Mouse (Mus musculus): Measurements from ENCODE around the gene 1600002K03Rik.

Gene 1600002K03Rik

GRCm38 (mm10) chr10:80168038-80168661 lies 4.6 kb upstream of the 1600002K03Rik start:
- no peak for DNase-seq (ENCODE audit: low spot score)

DNA sequence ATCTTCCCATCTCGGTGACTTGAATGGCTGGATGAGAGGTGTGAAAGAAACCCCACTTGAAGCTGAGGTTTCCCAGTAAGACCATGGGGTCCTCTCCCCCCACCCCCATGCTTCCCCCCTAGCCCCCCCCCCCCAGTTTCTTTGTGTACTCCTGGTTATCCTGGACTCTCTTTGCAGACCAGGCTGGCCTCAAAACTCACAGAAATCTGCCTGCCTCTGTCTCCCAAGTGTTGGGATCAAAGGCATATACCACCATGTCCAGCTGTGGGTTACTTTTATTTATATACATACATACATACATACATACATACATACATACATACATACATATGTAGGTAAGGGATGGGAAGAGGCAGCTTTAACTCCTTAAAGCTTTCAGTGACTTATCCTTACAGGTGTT lies 3.7 kb upstream of the 1600002K03Rik start:
- DNase-seq (ENCODE audit: low spot score): no peak

GRCm38 (mm10) chr10:80169651-80170050 lies 3.1 kb upstream of the 1600002K03Rik start:
- DNase-seq (ENCODE audit: low spot score): no peak

DNA sequence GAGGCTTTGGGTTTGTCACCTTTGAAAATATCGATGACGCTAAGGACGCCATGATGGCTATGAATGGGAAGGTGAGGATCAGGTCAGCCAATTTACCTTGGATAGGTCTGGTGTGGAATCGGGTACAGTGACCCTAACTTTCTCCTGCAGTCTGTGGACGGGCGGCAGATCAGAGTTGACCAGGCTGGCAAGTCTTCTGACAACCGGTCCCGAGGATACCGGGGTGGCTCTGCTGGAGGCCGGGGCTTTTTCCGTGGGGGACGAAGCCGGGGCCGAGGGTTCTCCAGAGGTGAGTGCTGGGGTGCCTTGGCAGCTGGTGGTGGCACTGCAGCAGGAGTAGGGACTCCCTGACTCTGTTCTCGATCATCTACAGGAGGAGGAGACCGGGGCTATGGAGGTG lies 2.7 kb upstream of the 1600002K03Rik start:
- no peak for DNase-seq (ENCODE audit: low spot score)

DNA sequence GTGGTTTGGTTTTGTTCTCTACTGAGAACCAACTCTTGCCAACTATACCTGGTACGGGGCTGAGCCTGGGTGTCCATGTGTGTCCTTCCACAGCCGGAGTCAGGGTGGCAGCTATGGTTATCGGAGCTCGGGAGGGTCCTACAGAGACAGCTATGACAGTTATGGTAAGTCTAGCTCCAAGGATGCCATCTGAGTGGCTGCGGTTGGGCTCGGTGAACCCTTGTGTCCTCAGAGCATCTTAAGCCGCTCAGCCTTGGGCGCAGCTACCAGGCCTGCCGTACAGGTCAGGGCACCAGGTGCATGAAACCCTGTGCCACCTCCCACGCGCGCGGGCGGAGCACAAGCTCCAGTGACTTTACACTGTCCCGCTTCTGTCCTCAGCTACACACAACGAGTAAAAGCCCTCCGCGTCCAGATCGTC lies 2.1 kb upstream of the 1600002K03Rik start:
- DNase-seq (ENCODE audit: low spot score): no peak

DNA sequence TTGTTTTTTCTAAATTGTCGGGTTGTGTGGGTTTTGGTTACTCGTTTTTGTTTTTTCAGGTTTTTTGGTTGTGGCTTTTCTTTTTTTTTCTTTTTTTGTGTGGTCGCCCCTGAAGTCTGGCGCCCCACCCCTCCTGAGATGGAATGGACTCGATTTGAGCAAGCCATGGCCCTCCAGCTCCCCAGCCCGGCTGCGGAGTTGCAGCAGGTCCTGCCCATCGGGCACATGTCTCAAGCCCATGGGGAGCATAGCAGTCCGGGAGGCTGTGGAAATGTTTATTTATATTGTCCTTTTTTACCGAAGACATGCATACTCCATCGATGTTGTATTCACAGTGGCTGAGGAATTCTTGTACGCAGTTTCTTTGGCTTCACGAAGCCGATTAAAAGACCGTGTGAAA lies 1.5 kb upstream of the 1600002K03Rik start:
- DNase-seq (ENCODE audit: low spot score): no peak

- no peak for DNase-seq (ENCODE audit: low spot score)
Observed at GRCm38 (mm10) chr10:80171760-80172526, 801 bp upstream of the 1600002K03Rik start.

DNA sequence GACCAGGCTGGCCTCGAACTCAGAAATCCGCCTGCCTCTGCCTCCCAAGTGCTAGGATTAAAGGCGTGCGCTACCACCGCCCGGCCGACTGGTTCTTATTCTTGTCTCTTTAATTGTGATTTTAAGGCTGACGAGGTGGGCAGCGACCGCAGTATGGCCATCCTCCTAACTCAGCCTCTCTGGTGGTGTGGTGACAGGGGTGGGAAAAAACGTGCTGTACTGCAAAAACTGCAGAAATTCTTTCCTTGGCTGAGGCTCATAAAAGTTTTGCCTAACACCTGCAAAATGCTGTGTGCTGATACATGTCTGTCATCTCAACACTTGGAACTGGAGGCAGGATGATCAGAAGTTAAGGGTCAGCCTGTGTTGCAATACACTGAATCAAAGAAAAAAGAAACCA lies 614 bp downstream of the 1600002K03Rik start:
- DNase-seq (ENCODE audit: low spot score): no peak

GRCm38 (mm10) chr10:80173955-80174640 lies 1.4 kb downstream of the 1600002K03Rik start:
- no peak for DNase-seq (ENCODE audit: low spot score)

DNA sequence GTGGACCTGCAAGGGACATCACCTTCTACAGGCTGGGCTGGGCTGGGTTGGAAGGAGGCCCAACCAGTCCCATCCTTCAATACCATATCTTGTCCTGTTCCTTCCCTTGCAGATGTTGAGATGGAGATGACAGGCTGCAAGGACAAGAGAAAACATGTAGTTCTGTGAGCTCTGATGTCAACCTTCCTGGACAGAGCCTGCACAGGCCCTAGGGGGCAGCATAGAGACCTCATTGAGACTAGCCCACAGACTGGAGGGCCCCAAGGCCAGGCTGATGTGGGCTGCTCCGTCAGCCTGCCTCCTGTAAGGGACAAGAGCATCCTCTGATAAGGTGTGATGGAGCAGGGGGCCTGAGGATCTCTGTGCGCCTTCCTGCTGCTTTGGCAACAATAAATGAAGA lies 2.0 kb downstream of the 1600002K03Rik start:
- DNase-seq (ENCODE audit: low spot score): no peak

GRCm38 (mm10) chr10:80175536-80176269 lies 3.0 kb downstream of the 1600002K03Rik start:
- no peak for DNase-seq (ENCODE audit: low spot score)

- DNase-seq (ENCODE audit: low spot score): no peak
Observed at GRCm38 (mm10) chr10:80176270-80176834, 3.6 kb downstream of the 1600002K03Rik start.

GRCm38 (mm10) chr10:80177441-80178279 lies 4.9 kb downstream of the 1600002K03Rik start:
- no peak for DNase-seq (ENCODE audit: low spot score)

DNA sequence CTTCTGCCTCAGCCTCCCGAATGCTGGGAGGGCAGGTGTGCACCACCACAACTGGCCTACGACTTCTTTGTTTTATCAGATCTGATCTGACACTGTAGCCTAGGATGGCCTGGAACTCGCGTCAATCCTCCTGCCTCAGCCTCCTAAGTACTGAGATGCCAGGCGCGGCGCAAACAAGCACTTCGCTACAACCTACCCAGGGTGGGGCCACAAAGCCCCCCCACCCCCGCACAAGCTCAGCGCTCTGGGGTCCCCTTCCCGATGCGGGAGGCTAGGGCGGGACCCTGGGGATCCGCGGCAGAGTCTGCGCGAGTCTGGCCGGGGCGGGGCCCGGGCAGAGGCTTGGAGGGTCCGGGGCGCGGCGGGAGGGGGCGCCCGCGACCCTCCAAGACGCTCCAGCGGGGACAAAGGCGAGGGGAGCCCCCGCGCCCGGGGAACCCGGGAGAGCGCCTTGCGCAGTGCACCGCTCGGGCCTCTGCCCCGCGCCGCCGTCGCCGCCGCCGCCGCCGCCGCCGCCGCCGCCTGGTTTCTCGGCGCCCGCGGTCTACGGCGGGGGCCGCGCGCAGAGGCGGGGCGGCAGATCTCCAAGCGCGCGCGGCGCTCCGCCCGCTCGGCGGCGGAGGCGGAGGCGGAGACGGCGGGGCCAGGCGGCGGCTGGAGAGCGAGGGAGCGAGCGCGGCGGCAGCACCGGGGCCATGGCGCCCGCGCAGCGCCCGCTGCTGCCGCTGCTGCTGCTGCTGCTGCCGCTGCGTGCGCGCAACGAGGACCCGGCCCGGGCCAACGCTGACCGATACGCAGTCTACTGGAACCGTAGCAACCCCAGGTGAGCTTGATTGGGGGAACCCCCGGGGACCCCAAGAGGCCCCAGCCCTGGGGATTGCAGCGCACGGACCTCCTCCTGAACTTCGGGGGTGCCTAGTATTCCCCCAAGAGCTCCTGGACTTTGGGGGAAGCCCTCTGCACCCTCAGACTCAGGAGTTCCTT lies 6.6 kb downstream of the 1600002K03Rik start, which contains the start of gene Efna2:
Gene Efna2 (plus strand): TSS at position 415 of the 984 bp plus-strand sequence.
- no peak for DNase-seq (ENCODE audit: low spot score)

DNA sequence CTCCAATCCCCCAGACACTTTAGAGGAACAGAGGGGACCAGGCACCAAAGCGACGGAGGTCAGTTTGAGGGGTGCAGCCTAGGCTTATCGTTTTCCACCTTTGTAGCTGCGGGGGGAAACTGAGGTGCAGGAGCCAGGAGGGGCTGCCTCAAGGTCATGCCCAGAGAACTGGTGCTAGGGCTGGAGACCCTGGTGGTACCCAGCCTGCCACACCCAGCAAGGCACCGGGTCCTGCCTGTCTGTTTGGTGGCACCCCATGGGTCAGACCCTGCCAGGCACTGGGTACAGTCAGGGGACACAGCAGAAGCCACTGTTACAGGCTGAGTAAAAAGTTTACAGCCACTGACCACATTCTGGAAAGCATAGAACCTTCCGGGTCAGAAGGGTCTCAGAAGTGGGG lies 7.5 kb downstream of the 1600002K03Rik start:
- DNase-seq (ENCODE audit: low spot score): no peak

DNA sequence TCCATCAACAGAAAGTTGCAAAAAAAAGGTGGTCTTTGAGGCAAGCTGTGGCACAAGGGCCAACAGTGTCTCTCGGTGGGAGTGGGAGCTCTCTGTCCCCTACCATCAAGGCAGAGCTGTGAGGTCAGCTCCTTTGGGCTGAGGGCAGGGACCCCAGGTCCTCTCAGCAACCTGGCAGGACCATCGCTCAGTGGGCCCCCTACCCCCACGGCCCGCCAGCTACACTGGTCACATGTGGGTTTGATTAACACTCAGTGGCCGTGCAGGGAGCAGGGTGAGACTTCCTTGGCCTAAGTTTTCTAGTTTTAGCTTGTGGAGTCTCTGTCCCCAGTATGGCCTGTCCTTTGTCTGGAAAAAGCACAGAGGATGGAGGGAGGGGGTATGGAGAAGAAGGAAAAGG lies 8.1 kb downstream of the 1600002K03Rik start:
- no peak for DNase-seq (ENCODE audit: low spot score)

DNA sequence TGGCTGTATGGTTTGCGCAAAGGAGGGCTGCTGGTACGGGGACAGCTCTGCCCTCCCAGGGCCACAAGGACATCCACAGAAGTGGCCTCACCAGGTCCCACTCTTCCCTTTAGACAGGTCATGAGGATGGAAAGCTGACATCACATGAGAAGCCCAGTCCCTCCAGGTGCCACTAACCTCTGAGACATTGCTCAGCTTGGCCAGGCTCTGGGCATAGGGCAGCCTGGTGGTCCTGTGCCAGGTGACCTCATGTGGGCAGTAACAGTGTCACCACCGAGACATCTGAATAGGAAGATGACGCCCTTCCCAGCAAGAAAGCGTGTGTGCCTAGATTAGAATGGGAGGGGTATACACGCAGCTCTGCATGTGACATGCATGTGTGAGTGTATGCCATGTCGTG lies 9.8 kb downstream of the 1600002K03Rik start:
- DNase-seq (ENCODE audit: low spot score): no peak

DNA sequence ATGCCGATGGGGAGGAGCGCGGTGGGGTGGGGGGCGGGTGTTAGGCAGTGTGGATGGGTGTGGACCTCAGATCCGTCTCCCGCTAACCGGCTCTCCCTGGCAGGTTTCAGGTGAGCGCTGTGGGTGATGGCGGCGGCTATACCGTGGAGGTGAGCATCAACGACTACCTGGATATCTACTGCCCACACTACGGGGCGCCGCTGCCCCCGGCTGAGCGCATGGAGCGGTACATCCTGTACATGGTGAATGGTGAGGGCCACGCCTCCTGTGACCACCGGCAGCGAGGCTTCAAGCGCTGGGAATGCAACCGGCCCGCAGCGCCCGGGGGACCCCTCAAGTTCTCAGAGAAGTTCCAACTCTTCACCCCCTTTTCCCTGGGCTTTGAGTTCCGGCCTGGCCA lies 13.9 kb downstream of the 1600002K03Rik start:
- DNase-seq (ENCODE audit: low spot score): no peak

GRCm38 (mm10) chr10:80187739-80188138 lies 15.0 kb downstream of the 1600002K03Rik start:
- DNase-seq (ENCODE audit: low spot score): no peak

All from layer of hippocampus, adult 9-10 months (tissue).